Mouse (Mus musculus) heart, adult 2 months (tissue): ENCODE results near the gene B3gat1.

Source experiments
- CTCF ChIP-seq: fragments of 200-600 bp; IDR thresholded peaks from 2 replicates; pipeline ENCODE4 v1.8.1; 2022; ENCODE audit warnings: antibody characterized with exemption, mild to moderate bottlenecking, moderate library complexity
- EP300 ChIP-seq: fragments of 200-500 bp; IDR thresholded peaks from 2 replicates; pipeline ENCODE4 v1.6.1; 2011; ENCODE audit warnings: low read depth, low read length, control low read depth; ENCODE audit not compliant: insufficient read depth
- POLR2A ChIP-seq: fragments of 200-500 bp; IDR thresholded peaks from 2 replicates; pipeline ENCODE4 v1.6.1; 2011; ENCODE audit warnings: mild to moderate bottlenecking, low read depth, low read length, control low read depth; ENCODE audit not compliant: insufficient read depth

DNA sequence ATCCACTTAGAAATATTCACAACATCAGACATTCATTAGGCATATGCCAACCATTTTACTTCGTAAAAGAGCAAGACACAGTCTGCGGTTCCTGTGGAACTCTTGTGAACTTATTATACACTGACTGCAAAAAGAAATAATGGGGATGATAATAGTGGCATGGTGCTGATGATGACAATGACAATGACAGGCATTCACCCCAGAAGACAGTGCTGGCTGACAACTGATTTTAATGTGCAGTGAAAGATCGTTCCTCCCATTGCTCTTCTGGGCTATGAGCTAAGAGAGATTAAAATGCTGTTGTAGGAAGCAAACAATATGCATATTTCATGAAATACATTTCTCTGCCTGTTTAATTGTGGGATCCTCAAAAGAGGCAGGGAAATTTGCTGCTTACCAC is 7.8 kb upstream of the B3gat1 start:
- TF ChIP-seq CTCF (no peak), POLR2A (no peak), EP300 (no peak)
